Mouse (Mus musculus): ENCODE measurements at regions not wholly inside any gene's neighbourhood (a gene's known extent, or its start where the extent isn't known, plus 50 kb on each side); places are given as distances from the start of the nearest gene placed in this dataset.

GRCm38 (mm10) chr1:41235335-41235734, 429.9 kb downstream of the Tmem182 start:
- no peak for DNase-seq (ENCODE audit: extremely low spot score in 1 of 2, low spot score in 1 of 2)

- no peak for DNase-seq (ENCODE audit: extremely low spot score in 1 of 2, low spot score in 1 of 2)
Measured at GRCm38 (mm10) chr1:41243000-41243399, 437.6 kb downstream of the Tmem182 start.

- no peak for DNase-seq (ENCODE audit: extremely low spot score in 1 of 2, low spot score in 1 of 2)
Measured at GRCm38 (mm10) chr1:41244627-41245026, 439.2 kb downstream of the Tmem182 start.

- DNase-seq (ENCODE audit: extremely low spot score in 1 of 2, low spot score in 1 of 2) = no peak
Measured at GRCm38 (mm10) chr1:41264214-41264613, 458.8 kb downstream of the Tmem182 start.

GRCm38 (mm10) chr1:41271111-41271730, 465.8 kb downstream of the Tmem182 start:
- DNase-seq (ENCODE audit: extremely low spot score in 1 of 2, low spot score in 1 of 2) = no peak

GRCm38 (mm10) chr1:41274573-41275270, 469.3 kb downstream of the Tmem182 start:
- peak in 1 of 2 experiments; percentile 47 for DNase-seq (ENCODE audit: extremely low spot score in 1 of 2, low spot score in 1 of 2)

- no peak for DNase-seq (ENCODE audit: extremely low spot score in 1 of 2, low spot score in 1 of 2)
Measured at GRCm38 (mm10) chr1:41275271-41275624, 469.8 kb downstream of the Tmem182 start.

GRCm38 (mm10) chr1:41275642-41276041, 470.2 kb downstream of the Tmem182 start:
- DNase-seq (ENCODE audit: extremely low spot score in 1 of 2, low spot score in 1 of 2) = no peak

- no peak for DNase-seq (ENCODE audit: extremely low spot score in 1 of 2, low spot score in 1 of 2)
Measured at GRCm38 (mm10) chr1:41276303-41276702, 470.9 kb downstream of the Tmem182 start.

- DNase-seq (ENCODE audit: extremely low spot score in 1 of 2, low spot score in 1 of 2) = no peak
Measured at GRCm38 (mm10) chr1:41285221-41285620, 479.8 kb downstream of the Tmem182 start.

GRCm38 (mm10) chr1:41286221-41286620, 480.8 kb downstream of the Tmem182 start:
- DNase-seq (ENCODE audit: extremely low spot score in 1 of 2, low spot score in 1 of 2) = no peak

GRCm38 (mm10) chr1:41326861-41327480, 521.6 kb downstream of the Tmem182 start:
- no peak for DNase-seq (ENCODE audit: extremely low spot score in 1 of 2, low spot score in 1 of 2)

GRCm38 (mm10) chr1:41349798-41350758, 544.7 kb downstream of the Tmem182 start:
- DNase-seq (ENCODE audit: extremely low spot score in 1 of 2, low spot score in 1 of 2) = no peak

- no peak for DNase-seq (ENCODE audit: extremely low spot score in 1 of 2, low spot score in 1 of 2)
Measured at GRCm38 (mm10) chr1:41359061-41359460, 553.7 kb downstream of the Tmem182 start.

GRCm38 (mm10) chr1:41361512-41361911, 556.1 kb downstream of the Tmem182 start:
- DNase-seq (ENCODE audit: extremely low spot score in 1 of 2, low spot score in 1 of 2) = no peak

- no peak for DNase-seq (ENCODE audit: extremely low spot score in 1 of 2, low spot score in 1 of 2)
Measured at GRCm38 (mm10) chr1:41380013-41380412, 574.6 kb downstream of the Tmem182 start.

- DNase-seq (ENCODE audit: extremely low spot score in 1 of 2, low spot score in 1 of 2) = no peak
Measured at GRCm38 (mm10) chr1:41381487-41381886, 576.1 kb downstream of the Tmem182 start.

- no peak for DNase-seq (ENCODE audit: extremely low spot score in 1 of 2, low spot score in 1 of 2)
Measured at GRCm38 (mm10) chr1:41384731-41385130, 579.3 kb downstream of the Tmem182 start.

- DNase-seq (ENCODE audit: extremely low spot score in 1 of 2, low spot score in 1 of 2) = peak in 1 of 2 experiments; percentile 15
Measured at GRCm38 (mm10) chr1:41386435-41386834, 581.0 kb downstream of the Tmem182 start.

GRCm38 (mm10) chr1:41390102-41390884, 584.9 kb downstream of the Tmem182 start:
- peak; percentile 21 to 52 for DNase-seq (ENCODE audit: extremely low spot score in 1 of 2, low spot score in 1 of 2)

Measured in layer of hippocampus, postnatal 25 days (tissue).